Mouse (Mus musculus): ENCODE measurements at regions not wholly inside any gene's neighbourhood (a gene's known extent, or its start where the extent isn't known, plus 50 kb on each side); places are given as distances from the start of the nearest gene placed in this dataset.

DNA sequence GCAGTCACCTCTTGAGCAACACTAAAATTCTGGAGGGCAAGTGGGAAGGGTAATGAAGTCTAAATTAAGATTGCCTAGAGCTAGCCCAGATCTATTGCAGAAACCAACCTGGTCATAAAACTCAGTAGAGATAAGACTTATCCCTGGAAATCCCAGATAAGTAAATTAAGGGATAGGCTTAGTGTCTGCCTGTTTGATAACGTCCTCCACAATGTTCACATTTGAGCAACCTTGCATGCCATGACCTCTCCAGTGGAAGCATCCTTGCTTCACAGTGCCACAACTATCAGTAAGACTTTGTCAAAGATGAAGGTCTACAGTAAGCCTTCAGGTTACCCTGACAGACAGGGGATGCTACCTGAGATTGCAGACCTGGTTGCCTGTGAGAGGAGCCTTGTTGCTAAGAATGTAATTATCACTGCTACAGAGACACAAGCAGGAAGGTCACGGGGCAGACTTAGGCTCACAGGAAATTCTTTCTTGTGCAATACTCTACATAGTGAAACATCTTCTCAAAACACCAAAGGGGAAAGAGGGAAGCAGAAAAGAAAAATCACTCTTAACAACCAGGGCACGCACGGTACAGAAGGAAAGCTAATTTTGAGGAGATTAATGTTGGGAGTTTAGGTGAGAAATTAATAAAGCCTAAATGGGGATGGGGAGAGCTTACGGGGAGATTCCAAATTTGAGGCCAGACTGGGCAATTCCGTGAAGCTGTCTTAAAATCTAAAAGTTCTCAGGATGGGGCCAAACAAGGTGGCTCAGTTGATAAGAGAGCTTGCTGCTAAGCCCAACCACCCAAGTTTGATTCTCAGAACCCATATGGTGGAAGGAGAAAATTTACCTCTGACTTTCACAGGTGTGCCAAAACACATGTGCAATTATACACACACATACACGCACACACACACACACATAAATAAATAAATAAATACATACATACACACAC is 56.9 kb upstream of the Prdm9 start:
- TF ChIP-seq CTCF (IDR thresholded peaks at IDR 0.05; ENCODE audit: low read depth, low read length) (no peak), POLR2A (IDR thresholded peaks at IDR 0.05; ENCODE audit: extremely low read depth, insufficient read depth, low read length) (no peak)
